Mouse (Mus musculus) myocyte (in vitro differentiated cells): Measurements from ENCODE around the gene Pacs1. TPM values are rescaled to one million over a fixed set of nuclear protein-coding genes. Genes with fewer than 3 reads are reported as not detected.

Experiments used
- H3K27me3 ChIP-seq: one replicate; pipeline ENCODE4 v1.6.1; 2011; ENCODE audit not compliant: control insufficient read depth, insufficient read depth, insufficient read length
- H3K36me3 ChIP-seq: one replicate; pipeline ENCODE4 v1.6.1; 2011; ENCODE audit not compliant: control insufficient read depth, insufficient read depth
- H3K4me2 ChIP-seq: one replicate; pipeline ENCODE4 v1.6.1; 2011; ENCODE audit warnings: low read depth, control low read depth
- H3K4me3 ChIP-seq: one replicate; pipeline ENCODE4 v1.5.1; 2011; ENCODE audit warnings: mild to moderate bottlenecking, control low read depth, moderate library complexity
- H3K79me2 ChIP-seq: one replicate; pipeline ENCODE4 v1.6.1; 2011; ENCODE audit not compliant: control insufficient read depth, insufficient read depth
- H3ac ChIP-seq: one replicate; pipeline ENCODE4 v1.6.1; 2011; ENCODE audit not compliant: control insufficient read depth, insufficient read length
- CEBPB ChIP-seq: IDR thresholded peaks from 2 replicates; pipeline ENCODE4 v1.6.1; 2011; ENCODE audit warnings: mild to moderate bottlenecking, moderate library complexity; ENCODE audit not compliant: poor library complexity, insufficient read depth, severe bottlenecking
- E2F4 ChIP-seq: IDR thresholded peaks from one replicate; pipeline ENCODE4 v1.6.1; 2011; ENCODE audit warnings: mild to moderate bottlenecking, control low read depth, moderate library complexity; ENCODE audit not compliant: insufficient read depth
- MAX ChIP-seq: IDR thresholded peaks from one replicate; pipeline ENCODE4 v1.6.1; 2011; ENCODE audit warnings: low read depth, mild to moderate bottlenecking, control low read depth
- MYOD1 ChIP-seq, 3 experiments: IDR thresholded peaks; one replicate each; pipeline ENCODE4 v1.6.1; 2011; ENCODE audit warnings: control low read depth in 2 of 3, low read depth in 2 of 3, mild to moderate bottlenecking in 2 of 3, moderate library complexity in 1 of 3; ENCODE audit not compliant: insufficient read length in 2 of 3, control insufficient read depth in 1 of 3
- MYOG ChIP-seq, 3 experiments: IDR thresholded peaks; one replicate each; pipeline ENCODE4 v1.6.1; 2011; ENCODE audit warnings: control low read depth in 2 of 3, low read depth in 2 of 3, mild to moderate bottlenecking in 2 of 3; ENCODE audit not compliant: insufficient read length in 2 of 3, control insufficient read depth in 1 of 3, insufficient read depth in 1 of 3
- POLR2A ChIP-seq: IDR thresholded peaks from one replicate; pipeline ENCODE4 v1.6.1; 2011; ENCODE audit warnings: low read depth, mild to moderate bottlenecking, control low read depth, moderate library complexity; ENCODE audit not compliant: insufficient read length
- POLR2AphosphoS2 ChIP-seq: IDR thresholded peaks from one replicate; pipeline ENCODE4 v1.6.1; 2011; ENCODE audit warnings: low read depth, control low read depth; ENCODE audit not compliant: insufficient read length
- REST ChIP-seq: IDR thresholded peaks from one replicate; pipeline ENCODE4 v1.6.1; 2011; ENCODE audit warnings: mild to moderate bottlenecking, control low read depth, moderate library complexity; ENCODE audit not compliant: insufficient read depth, insufficient read length
- SRF ChIP-seq: IDR thresholded peaks from one replicate; pipeline ENCODE4 v1.6.1; 2011; ENCODE audit warnings: low read depth; ENCODE audit not compliant: control insufficient read depth, insufficient read length
- TCF12 ChIP-seq: IDR thresholded peaks from one replicate; pipeline ENCODE4 v1.6.1; 2011; ENCODE audit warnings: mild to moderate bottlenecking, control low read depth; ENCODE audit not compliant: poor library complexity, insufficient read depth, severe bottlenecking
- TCF3 ChIP-seq: IDR thresholded peaks from one replicate; pipeline ENCODE4 v1.6.1; 2011; ENCODE audit warnings: low read depth, control low read depth; ENCODE audit not compliant: insufficient read length
- USF1 ChIP-seq: IDR thresholded peaks from one replicate; pipeline ENCODE4 v1.6.1; 2011; ENCODE audit warnings: low read depth, mild to moderate bottlenecking, control low read depth, moderate library complexity
- polyA plus RNA-seq: library from polyadenylated mRNA; unstranded; fragments of >200 nt; fragmentation: generic; extraction: Trizol; gene quantifications from one replicate; pipeline ENCODE4 v1.2.1, GENCODE M21; 2012; ENCODE audit warnings: missing spikeins

The Pacs1 gene
- polyA plus RNA-seq, 1 experiment, result 6.5 TPM

DNA sequence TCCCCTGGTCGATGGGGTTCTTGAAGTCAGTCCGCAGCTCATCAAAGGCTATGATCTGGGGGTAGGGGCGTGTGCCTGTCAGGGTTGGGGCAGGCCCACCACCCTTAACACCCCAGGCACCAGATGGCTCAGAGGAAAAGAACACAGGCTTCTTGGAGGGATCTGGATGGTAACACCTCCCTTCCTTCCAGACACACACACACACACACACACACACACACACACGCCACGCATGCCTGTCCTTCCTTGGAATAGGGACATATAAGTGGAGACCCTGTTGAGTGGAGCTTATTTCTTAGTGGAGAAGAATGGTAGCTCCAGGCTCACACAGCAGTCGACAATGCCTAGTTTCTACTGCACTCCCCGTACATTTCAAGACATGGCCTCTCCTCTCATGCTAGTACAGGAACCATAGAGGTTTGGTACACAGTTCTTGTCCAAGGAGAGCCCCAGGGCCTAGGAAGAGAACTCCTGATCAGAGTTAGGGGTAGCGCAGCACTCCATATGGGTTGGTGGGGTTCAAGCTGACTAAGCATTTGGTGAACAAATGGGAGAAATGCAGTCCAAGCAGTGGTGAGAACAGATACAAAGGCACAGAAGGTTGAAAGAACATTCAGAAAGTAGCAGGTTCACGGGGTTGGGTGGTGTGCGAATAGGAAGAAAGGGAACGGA, 178.0 kb downstream of the Pacs1 start:
- Histone ChIP-seq H3K4me2 (no peak overlapping the region), H3K4me3 (no peak overlapping the region)

DNA sequence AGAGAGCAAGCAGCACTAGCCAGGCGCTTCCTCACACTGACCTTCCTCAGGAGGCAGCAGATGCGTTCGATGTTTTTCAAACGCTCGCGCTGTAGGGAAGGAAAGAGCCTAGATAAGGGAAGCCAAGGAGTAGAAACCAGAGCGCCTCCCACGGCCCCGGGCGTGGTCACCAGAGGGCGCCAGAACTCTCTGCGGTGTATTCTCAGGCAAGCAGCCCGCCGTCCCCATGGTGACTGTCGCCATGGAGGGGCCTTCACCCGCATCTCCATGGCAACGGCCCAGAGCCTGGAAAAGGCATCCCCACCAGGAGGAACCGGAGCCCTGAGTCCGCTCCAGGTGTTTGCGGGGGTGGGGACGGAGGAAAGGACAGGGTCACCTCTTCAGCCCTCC, 178.7 kb downstream of the Pacs1 start:
- Histone ChIP-seq H3ac (no peak overlapping the region), H3K36me3 (no peaks in the 10 kb centered on the region), H3K79me2 (no peaks in the 10 kb centered on the region), H3K4me3 (no peak overlapping the region), H3K27me3 (no peaks in the 10 kb centered on the region), H3K4me2 (no peak overlapping the region)
- TF ChIP-seq E2F4, result no peak
- TF ChIP-seq POLR2AphosphoS2, result peak; percentile 83

More for the DNA sequence above, 178.0 kb downstream of the Pacs1 start:
- Histone ChIP-seq H3ac (no peak overlapping the region), H3K27me3 (no peaks in the 10 kb centered on the region), H3K36me3 (no peaks in the 10 kb centered on the region), H3K79me2 (no peaks in the 10 kb centered on the region)
- TF ChIP-seq POLR2AphosphoS2 (peak; percentile 4), REST (no peak)

DNA sequence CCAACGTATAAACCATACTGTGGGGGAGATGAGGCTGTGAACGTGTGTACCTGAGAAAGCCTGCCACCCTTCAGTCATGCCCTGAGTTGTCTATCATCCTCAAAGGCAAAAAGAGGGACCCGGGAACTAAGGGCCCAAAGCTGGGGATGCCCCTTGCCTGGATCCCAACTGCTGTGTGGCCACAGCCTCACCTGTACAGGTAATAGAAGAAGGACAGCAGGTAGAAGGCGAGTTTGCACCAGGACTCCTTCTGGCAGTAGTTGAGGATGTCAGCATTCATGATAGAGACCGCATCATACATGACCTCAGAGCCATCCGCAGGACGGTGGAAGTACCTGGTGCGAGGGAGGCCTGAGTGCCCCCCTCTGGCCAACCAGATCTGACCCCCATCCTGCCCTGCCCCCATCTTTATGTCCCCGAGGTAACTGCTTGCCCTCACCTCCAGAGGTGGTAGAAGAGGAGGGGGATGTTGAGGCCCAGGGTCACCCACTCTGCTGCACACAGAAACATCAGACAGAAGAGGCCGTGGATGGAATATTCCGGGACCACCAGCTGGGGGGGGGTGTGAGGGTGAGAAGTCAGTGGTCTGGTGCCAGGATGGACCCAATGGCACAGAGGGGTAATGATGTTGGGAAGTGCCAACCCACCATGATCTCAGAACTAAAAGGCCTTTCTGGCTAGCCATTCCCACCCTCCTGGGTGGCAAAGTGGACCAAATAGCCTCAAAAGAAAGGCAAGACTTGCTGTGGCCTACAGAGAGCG, 179.3 kb downstream of the Pacs1 start:
- Histone ChIP-seq H3K4me3 (no peak overlapping the region), H3K4me2 (no peak overlapping the region)
- TF ChIP-seq USF1, result no peak
- TF ChIP-seq MAX, result no peak
- no peak for TF ChIP-seq MYOG (IDR thresholded peaks at IDR 0.05; ENCODE audit: control insufficient read depth in 1 of 3, insufficient read depth in 1 of 3, insufficient read length in 2 of 3, low read depth in 2 of 3)
- TF ChIP-seq SRF, result no peak
- no peak for TF ChIP-seq REST
- no peak for TF ChIP-seq MYOD1 (IDR thresholded peaks at IDR 0.05; ENCODE audit: control insufficient read depth in 1 of 3, insufficient read length in 2 of 3, low read depth in 2 of 3)
- TF ChIP-seq TCF12, result no peak
- no peak for TF ChIP-seq TCF3
- TF ChIP-seq POLR2AphosphoS2, result no peak
- TF ChIP-seq E2F4, result no peak
- no peak for TF ChIP-seq POLR2A
- no peak for TF ChIP-seq CEBPB

GRCm38 (mm10) chr19:5092083-5092482, 180.8 kb downstream of the Pacs1 start:
- Histone ChIP-seq H3K4me3 (no peak overlapping the region), H3ac (no peak overlapping the region), H3K27me3 (no peaks in the 10 kb centered on the region), H3K36me3 (no peaks in the 10 kb centered on the region), H3K79me2 (no peaks in the 10 kb centered on the region), H3K4me2 (no peak overlapping the region)
- TF ChIP-seq REST, result no peak
- TF ChIP-seq CEBPB, result no peak
- TF ChIP-seq E2F4, result no peak
- TF ChIP-seq POLR2A, result no peak
- TF ChIP-seq MAX, result no peak
- TF ChIP-seq MYOD1 (IDR thresholded peaks at IDR 0.05; ENCODE audit: control insufficient read depth in 1 of 3, insufficient read length in 2 of 3, low read depth in 2 of 3), result no peak
- TF ChIP-seq TCF3, result no peak
- TF ChIP-seq SRF, result no peak
- TF ChIP-seq TCF12, result no peak
- no peak for TF ChIP-seq MYOG (IDR thresholded peaks at IDR 0.05; ENCODE audit: control insufficient read depth in 1 of 3, insufficient read depth in 1 of 3, insufficient read length in 2 of 3, low read depth in 2 of 3)
- TF ChIP-seq POLR2AphosphoS2, result no peak
- TF ChIP-seq USF1, result no peak

More for the DNA sequence above, 179.3 kb downstream of the Pacs1 start:
- H3K79me2 ChIP-seq, result no peaks in the 10 kb centered on the region
- H3K36me3 ChIP-seq, result no peaks in the 10 kb centered on the region
- H3ac ChIP-seq, result no peak overlapping the region
- no peaks in the 10 kb centered on the region for H3K27me3 ChIP-seq

- no peak for TF ChIP-seq TCF3
- TF ChIP-seq MYOG (IDR thresholded peaks at IDR 0.05; ENCODE audit: control insufficient read depth in 1 of 3, insufficient read depth in 1 of 3, insufficient read length in 2 of 3, low read depth in 2 of 3), result no peak
- no peak for TF ChIP-seq E2F4
- TF ChIP-seq MYOD1 (IDR thresholded peaks at IDR 0.05; ENCODE audit: control insufficient read depth in 1 of 3, insufficient read length in 2 of 3, low read depth in 2 of 3), result no peak
- no peak for TF ChIP-seq USF1
- TF ChIP-seq CEBPB, result no peak
- no peak for TF ChIP-seq TCF12
- TF ChIP-seq POLR2AphosphoS2, result no peak
- no peak for TF ChIP-seq POLR2A
- no peak for TF ChIP-seq SRF
- no peak for TF ChIP-seq MAX
- Histone ChIP-seq H3K36me3 (no peaks in the 10 kb centered on the region), H3K79me2 (no peaks in the 10 kb centered on the region), H3K27me3 (no peaks in the 10 kb centered on the region), H3K4me2 (peak overlapping the region; percentile 73), H3K4me3 (peak overlapping the region; percentile 60), H3ac (peak overlapping the region; percentile 44)
Observed at GRCm38 (mm10) chr19:5089324-5089723, 183.6 kb downstream of the Pacs1 start.
